Mouse (Mus musculus): ENCODE data around the gene Stx18. TPM values are rescaled to one million over a fixed set of nuclear protein-coding genes. Genes with fewer than 3 reads are reported as not detected.

Stx18 gene
- total RNA-seq, 2 experiments from 2014 or later, result 36.1 to 50.8 TPM

- ATAC-seq (replicated peaks; ENCODE audit: poor library complexity), result no peak
Measured at GRCm38 (mm10) chr5:38076326-38076725, 37.8 kb downstream of the Stx18 start.

- ATAC-seq (replicated peaks; ENCODE audit: poor library complexity), result no peak
Measured at GRCm38 (mm10) chr5:38078575-38078974, 40.0 kb downstream of the Stx18 start.

- no peak for ATAC-seq (replicated peaks; ENCODE audit: poor library complexity)
Measured at GRCm38 (mm10) chr5:38080472-38080871, 41.9 kb downstream of the Stx18 start.

- no peak for ATAC-seq (replicated peaks; ENCODE audit: poor library complexity)
Measured at GRCm38 (mm10) chr5:38082589-38082988, 44.0 kb downstream of the Stx18 start.

GRCm38 (mm10) chr5:38083362-38083761 is 44.8 kb downstream of the Stx18 start:
- no peak for ATAC-seq (replicated peaks; ENCODE audit: poor library complexity)

GRCm38 (mm10) chr5:38084616-38085015 is 46.1 kb downstream of the Stx18 start:
- ATAC-seq (replicated peaks; ENCODE audit: poor library complexity), result no peak

GRCm38 (mm10) chr5:38085561-38086392 is 47.2 kb downstream of the Stx18 start:
- peak; percentile 95 for ATAC-seq (replicated peaks; ENCODE audit: poor library complexity)

GRCm38 (mm10) chr5:38090111-38090510 is 51.6 kb downstream of the Stx18 start:
- no peak for ATAC-seq (replicated peaks; ENCODE audit: poor library complexity)

- no peak for ATAC-seq (replicated peaks; ENCODE audit: poor library complexity)
Measured at GRCm38 (mm10) chr5:38090581-38090980, 52.0 kb downstream of the Stx18 start.

- ATAC-seq (replicated peaks; ENCODE audit: poor library complexity), result peak; percentile 89
Measured at GRCm38 (mm10) chr5:38091046-38091965, 52.8 kb downstream of the Stx18 start.

GRCm38 (mm10) chr5:38091966-38092304 is 53.4 kb downstream of the Stx18 start:
- peak; percentile 40; the same call in 1 of the 2 replicates for ATAC-seq (replicated peaks; ENCODE audit: poor library complexity)

GRCm38 (mm10) chr5:38094331-38094730 is 55.8 kb downstream of the Stx18 start:
- ATAC-seq (replicated peaks; ENCODE audit: poor library complexity), result no peak

- no peak for ATAC-seq (replicated peaks; ENCODE audit: poor library complexity)
Measured at GRCm38 (mm10) chr5:38097501-38098093, 59.1 kb downstream of the Stx18 start.

- no peak for ATAC-seq (replicated peaks; ENCODE audit: poor library complexity)
Measured at GRCm38 (mm10) chr5:38099139-38099676, 60.7 kb downstream of the Stx18 start.

GRCm38 (mm10) chr5:38102945-38103344 is 64.4 kb downstream of the Stx18 start:
- ATAC-seq (replicated peaks; ENCODE audit: poor library complexity), result no peak

GRCm38 (mm10) chr5:38106080-38106697 is 67.6 kb downstream of the Stx18 start:
- no peak for ATAC-seq (replicated peaks; ENCODE audit: poor library complexity)

GRCm38 (mm10) chr5:38106807-38107206 is 68.3 kb downstream of the Stx18 start:
- ATAC-seq (replicated peaks; ENCODE audit: poor library complexity), result no peak

- no peak for ATAC-seq (replicated peaks; ENCODE audit: poor library complexity)
Measured at GRCm38 (mm10) chr5:38114526-38114925, 76.0 kb downstream of the Stx18 start.

- ATAC-seq (replicated peaks; ENCODE audit: poor library complexity), result no peak
Measured at GRCm38 (mm10) chr5:38117056-38117455, 78.5 kb downstream of the Stx18 start.

GRCm38 (mm10) chr5:38119268-38119667 is 80.7 kb downstream of the Stx18 start:
- ATAC-seq (replicated peaks; ENCODE audit: poor library complexity), result no peak

GRCm38 (mm10) chr5:38121699-38122098 is 83.2 kb downstream of the Stx18 start:
- no peak for ATAC-seq (replicated peaks; ENCODE audit: poor library complexity)
